Mouse (Mus musculus): ENCODE measurements around the gene Mta3. TPM values are rescaled to one million over a fixed set of nuclear protein-coding genes. Genes with fewer than 3 reads are reported as not detected.

The Mta3 gene
- polyA plus RNA-seq, 1 experiment from 2014 or later: 30.8 TPM

Other genes with a start within 250 kb of the Mta3 start
- gene Cox7a2l, start 188.8 kb upstream of the Mta3 start, polyA plus RNA-seq (2014; fragmentation: Nextera tagmentation; extraction: Ambion mirVana): 182 and 193 TPM in 2 replicates
- not detected in 2 replicates for gene Kcng3, start 74.3 kb upstream of the Mta3 start, polyA plus RNA-seq (2014; fragmentation: Nextera tagmentation; extraction: Ambion mirVana)
- 0.37 and 0.92 TPM in 2 replicates for gene Haao, start 141.8 kb downstream of the Mta3 start, polyA plus RNA-seq (2014; fragmentation: Nextera tagmentation; extraction: Ambion mirVana)

Measured in embryonic facial prominence, embryonic 14.5 days (tissue).